Mouse (Mus musculus): ENCODE data around the gene Cby3.

DNA sequence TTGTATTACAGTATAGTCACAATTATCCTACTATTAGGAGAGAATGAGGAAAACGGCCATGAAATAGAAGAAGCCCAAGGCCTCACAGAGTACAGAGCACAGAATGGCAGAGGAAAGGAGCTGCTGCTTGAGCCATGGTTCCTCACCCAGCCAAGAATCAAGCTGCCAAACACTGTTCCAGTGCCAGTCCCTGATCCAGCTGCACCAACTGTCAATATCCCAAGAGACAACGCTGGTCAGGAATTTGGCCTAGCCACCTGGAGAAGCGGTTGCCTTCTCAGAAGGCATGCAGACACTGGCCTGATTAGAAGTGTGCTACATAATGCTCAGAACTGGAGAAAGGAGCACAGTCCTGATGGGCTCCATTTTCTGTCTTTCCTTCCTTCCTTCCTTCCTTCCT, 21.1 kb upstream of the Cby3 start:
- TF ChIP-seq POLR2A (IDR thresholded peaks at IDR 0.05; ENCODE audit: low read depth, low read length), result no peak
- TF ChIP-seq CTCF (IDR thresholded peaks at IDR 0.05; ENCODE audit: extremely low read depth, insufficient read depth, insufficient read length, insufficient replicate concordance), result no peak

All from spleen, adult 2 months (tissue).